Mouse (Mus musculus) mesoderm, embryonic 11.5 days (tissue): Measurements from ENCODE around the gene Zfand4.
"Not testable (repeated sequence)": the region's sequence is repeated elsewhere in the genome, so short reads cannot be mapped to it uniquely, and the experiment has no call there.

Experiments
- DNase-seq: peaks from one replicate; pipeline ENCODE4 v3.0.0-alpha.2; 2012; ENCODE audit warnings: low read depth, low spot score

Gene Zfand4

DNA sequence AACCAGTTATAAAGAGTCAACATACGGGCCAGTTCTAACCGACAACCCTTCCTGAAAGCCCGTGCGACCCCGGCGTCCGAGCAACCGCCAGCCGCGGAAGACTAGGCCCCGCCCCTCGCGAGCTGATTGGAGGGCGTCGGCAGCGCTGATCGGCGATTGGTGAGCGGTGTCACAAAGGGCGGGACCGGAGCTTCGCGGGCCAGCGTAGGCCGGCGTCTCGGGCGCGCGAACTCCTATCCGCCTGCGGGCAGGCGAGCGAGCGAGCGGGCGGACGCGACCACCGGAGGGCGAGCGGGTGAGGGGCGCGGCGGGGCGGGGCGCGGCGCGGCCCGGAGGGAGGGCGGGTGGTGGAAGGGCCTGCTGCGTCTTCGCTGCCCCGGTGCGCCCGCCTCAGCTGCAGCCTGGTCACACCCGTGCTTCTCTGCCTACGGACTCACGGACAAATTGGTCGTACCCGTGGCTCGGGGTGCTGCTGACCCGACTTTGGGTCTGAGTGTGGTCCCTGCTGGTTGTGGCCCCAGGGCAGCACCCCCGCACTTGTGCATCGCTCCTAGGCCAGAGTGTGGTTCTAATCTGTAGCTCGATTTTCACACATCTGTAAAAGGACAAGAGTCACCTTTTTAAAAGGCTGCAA, at the start of gene Zfand4:
Gene Zfand4 (plus strand): TSS at position 205 of the 634 bp plus-strand sequence.
- DNase-seq: peak; percentile 95

- no peak for DNase-seq
These were observed 36.3 kb upstream of the Zfand4 start for GRCm38 (mm10) chr6:116227767-116228166.

- DNase-seq: peak; percentile 65
These were observed 35.1 kb upstream of the Zfand4 start for GRCm38 (mm10) chr6:116228785-116229525.

DNA sequence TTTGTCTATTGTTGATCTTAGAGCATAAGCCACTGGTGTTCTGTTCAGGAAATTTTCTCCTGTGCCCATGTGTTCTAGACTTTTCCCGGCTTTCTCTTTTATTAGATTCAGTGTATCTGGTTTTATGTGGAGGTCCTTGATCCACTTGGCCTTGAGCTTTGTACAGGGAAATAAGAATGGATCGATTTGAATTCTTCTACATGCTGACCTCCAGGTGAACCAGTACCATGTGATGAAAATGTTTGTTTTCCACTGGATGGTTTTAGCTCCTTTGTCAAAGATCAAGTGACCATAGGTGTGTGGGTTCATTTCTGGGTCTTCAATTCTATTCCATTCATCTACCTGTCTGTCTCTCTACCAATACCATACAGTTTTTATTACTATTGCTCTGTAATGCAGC, 29.2 kb upstream of the Zfand4 start:
- not testable (repeated sequence) for DNase-seq

GRCm38 (mm10) chr6:116235336-116235735, 28.7 kb upstream of the Zfand4 start:
- no peak for DNase-seq

- DNase-seq: no peak
These were observed 25.9 kb upstream of the Zfand4 start for GRCm38 (mm10) chr6:116238083-116238482.

DNA sequence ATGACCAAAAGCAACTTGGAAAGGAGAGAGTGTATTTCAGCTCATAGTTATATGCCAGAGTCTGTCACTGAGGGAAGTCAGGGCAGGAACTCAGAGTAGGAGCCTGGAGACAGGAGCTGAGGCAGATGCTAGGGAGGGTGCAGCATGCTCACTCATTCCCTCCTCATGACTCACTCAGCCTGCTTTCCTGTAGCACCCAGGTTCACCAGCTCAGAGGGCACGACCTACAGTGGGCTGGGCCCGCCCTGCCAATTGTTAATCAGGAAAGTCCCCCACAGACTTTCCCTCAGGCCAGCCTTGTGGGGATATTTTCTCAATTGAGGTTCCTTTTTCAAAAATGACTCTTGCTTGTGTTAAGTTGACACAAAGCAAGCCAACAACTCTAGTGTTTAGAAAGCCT, 23.7 kb upstream of the Zfand4 start:
- no peak for DNase-seq

- DNase-seq: no peak
These were observed 4.4 kb upstream of the Zfand4 start for GRCm38 (mm10) chr6:116259649-116260048.

DNA sequence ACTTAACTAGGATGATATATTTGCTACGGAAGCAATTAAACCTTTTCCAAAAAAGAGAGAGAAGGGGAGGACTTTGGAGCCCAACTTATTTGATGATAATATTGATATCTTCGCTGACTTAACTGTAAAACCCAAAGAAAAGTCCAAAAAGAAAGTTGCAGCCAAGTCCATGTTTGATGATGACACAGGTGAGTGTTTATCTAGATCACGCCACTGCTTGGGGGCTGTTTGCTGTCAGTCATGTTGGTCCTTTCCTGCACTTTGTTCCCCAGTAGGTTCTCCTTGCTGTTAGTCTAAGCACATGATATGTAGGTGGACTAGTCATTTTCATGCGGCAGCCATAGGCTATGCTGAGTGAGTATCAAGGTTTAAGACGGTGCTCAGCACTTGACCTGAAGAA, 3.5 kb upstream of the Zfand4 start:
- DNase-seq: no peak

GRCm38 (mm10) chr6:116262824-116263223, 1.2 kb upstream of the Zfand4 start:
- no peak for DNase-seq

DNA sequence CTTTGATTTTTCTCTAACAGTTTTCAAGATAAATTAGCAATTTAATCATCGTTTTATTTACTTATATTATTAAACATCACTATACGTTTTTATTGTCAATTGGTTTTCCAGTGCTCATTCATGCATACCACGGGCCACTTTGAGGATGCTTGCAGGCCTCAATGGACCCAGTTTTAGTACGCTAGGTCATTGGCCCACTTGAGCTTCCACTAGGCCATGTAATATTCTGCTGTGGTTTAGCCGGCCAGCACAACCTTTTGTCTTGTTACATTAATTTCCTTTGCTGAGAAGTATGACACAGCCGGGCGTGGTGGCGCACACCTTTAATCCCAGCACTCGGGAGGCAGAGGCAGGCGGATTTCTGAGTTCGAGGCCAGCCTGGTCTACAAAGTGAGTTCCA, 814 bp downstream of the Zfand4 start:
- DNase-seq: no peak

GRCm38 (mm10) chr6:116265603-116266002, 1.6 kb downstream of the Zfand4 start:
- no peak for DNase-seq

DNA sequence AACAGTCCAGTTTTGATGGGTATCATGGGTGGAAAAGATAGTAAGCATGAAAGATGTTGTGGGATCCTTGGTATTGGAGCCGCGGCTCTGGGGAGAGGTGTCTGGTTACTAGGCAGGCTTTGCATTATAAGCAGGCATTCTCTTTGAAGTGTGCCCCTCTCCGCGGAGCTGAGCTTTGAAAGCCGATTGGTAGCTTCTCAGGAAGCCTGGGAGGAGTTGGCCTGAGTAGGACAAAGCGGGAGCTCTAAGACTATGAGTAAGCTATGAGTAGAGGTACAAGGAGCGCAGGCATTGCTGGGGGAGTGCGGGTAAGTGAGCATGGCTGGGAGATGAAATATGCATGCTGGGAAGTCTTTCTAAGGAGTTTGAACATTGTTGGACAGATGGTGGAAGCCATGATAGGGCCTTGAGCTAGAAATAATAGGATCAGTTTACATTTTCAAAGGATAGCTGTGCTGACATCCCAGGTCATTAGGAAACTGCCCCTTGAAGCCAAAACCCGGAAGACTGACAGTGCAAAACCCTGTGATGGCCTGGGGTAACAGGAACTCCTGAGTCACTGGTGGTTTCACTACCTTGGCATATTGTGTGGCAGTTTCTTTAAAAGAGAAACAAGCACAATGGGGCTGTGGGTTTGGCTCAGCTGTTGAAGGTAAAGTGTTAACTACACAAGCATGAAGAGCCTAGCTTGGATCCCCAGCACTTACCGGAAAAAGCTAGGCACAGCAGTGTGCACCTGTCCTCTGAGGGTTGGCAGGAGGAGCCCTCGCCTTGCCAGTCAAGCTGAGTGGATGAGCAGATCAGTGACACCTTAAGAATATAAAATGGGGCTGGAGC, 2.5 kb downstream of the Zfand4 start:
- peak; percentile 78 for DNase-seq

DNA sequence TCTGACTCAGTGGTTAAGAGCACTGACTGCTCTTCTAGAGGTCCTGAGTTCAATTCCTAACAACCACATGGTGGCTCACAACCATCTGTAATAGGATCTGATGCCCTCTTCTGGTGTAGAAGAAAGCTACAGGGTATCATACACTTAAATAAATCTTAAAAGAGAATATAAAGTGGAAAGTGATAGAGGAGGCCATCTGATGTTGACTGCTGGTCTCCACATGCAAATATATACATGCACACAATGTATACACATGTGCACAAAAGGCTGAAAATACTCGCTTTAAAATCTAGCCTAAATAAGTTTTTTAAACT, 3.0 kb downstream of the Zfand4 start:
- DNase-seq: no peak

DNA sequence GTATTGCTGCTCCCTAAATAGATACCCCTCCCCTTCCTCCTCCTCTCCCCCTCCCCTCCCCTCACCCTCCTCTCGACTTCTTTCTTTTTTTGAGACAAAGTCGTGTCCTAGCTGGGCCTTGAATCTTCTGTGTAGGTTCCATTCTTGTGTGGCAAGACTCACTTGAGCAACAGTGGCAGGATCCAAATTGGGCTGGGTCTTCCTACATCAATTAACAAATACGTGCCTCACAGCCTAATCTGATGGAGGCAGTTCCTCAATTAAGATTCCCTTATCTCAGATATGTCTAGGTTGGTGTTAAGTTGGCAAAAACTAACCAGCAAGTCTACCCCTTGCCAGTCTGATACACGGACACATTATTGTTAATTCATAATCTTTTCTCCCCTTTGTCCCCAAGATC, 11.7 kb downstream of the Zfand4 start:
- no peak for DNase-seq

DNA sequence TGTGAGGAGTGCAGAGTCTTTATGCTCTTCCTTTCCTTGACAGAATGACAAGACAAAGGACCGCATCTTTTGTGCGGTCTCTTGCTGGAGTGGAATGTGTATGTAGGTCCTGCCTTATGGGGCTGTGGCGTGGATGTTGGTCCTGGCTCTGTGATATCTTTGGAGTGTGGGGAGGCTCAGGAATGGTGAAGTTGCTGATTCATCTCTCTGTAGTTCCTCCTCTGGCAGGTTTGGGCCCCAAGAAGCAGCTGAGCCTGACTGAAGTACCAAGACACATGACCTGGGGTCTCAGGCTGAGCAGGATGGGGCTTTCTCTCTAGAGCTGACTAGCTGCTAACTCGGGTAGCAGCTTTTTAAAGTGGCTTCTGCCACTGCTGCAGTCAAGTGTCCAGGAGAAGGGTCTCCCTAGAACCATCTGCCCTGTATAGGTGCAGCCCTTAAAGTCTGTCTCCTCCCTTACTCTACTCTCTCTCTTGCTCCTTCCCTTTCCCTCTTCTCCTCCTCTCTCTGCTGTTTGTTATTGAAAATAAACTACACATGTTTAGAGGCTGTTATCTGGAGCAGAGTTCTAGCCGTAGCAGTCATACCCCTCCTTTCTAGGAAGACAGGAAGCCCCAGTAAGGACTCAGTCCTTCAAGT, 14.8 kb downstream of the Zfand4 start:
- no peak for DNase-seq

GRCm38 (mm10) chr6:116281014-116281413, 17.0 kb downstream of the Zfand4 start:
- DNase-seq: no peak

DNA sequence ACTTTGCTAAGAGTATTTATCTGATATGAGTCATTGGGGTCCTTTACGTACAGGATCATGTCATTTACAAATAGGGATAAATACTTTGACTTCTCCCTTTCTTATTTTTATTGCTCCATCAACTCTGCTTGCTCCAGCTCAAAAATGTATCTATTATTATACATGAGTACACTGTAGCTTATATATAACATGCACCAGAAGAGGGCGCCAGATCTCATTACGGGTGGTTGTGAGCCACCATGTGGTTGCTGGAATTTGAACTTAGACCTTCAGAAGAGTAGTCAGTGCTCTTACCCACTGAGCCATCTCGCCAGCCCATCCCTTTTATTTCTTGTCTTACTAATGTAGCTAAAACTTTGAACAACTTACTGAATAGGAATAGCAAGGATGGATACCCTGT, 18.5 kb downstream of the Zfand4 start:
- peak; percentile 18 for DNase-seq

GRCm38 (mm10) chr6:116283280-116283679, 19.3 kb downstream of the Zfand4 start:
- no peak for DNase-seq

DNA sequence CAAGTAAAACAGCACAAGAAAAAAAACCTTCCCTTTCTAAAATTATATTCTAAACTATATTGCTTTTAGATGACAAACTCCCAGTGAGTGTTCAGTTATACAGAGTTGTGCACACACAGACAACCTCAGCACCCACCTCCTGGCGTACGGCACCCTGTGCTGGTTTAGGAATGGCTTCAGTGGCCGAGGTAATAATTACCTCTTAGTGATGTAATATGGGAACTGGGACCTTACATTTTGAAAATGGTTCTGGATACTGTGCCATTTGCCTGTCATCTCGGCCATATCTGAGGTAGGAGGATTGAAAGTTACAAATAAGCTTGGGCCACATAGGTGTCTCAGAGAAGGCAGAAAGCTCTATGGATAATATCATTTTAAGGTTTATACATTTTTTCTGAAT, 22.3 kb downstream of the Zfand4 start:
- no peak for DNase-seq

GRCm38 (mm10) chr6:116286870-116287575, 23.0 kb downstream of the Zfand4 start:
- DNase-seq: peak; percentile 13

DNA sequence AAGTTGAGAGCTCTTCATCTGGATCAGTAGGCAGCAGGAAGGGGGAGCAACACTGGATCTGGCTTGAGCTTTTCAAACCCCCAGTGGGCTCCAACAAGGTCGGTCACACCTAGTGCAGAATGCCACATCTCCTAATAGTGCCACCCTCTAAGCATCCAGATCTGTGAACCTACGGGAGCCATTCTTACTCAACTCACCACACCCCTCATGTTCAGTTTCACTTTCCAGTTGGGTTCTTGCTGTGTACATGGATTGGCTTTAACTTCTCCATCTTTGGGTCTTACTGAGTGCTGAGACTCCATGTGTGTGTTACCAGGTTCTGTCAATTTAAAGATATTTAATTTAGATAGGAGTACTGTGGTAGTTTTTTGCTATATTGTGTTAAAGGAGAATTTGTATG, 47.4 kb downstream of the Zfand4 start:
- no peak for DNase-seq
